Mouse (Mus musculus) C2C12 (cell line): ENCODE measurements around the gene Micall1. TPM values are rescaled to one million over a fixed set of nuclear protein-coding genes. Genes with fewer than 3 reads are reported as not detected.

Source experiments
- H3K27me3 ChIP-seq: one replicate; pipeline ENCODE4 v1.6.1; 2011; ENCODE audit not compliant: control insufficient read depth, insufficient read depth, insufficient read length
- H3K36me3 ChIP-seq: one replicate; pipeline ENCODE4 v1.6.1; 2011; ENCODE audit not compliant: control insufficient read depth, insufficient read depth
- H3K4me3 ChIP-seq: one replicate; pipeline ENCODE4 v1.5.1; 2011; ENCODE audit warnings: mild to moderate bottlenecking, control low read depth; ENCODE audit not compliant: poor library complexity, insufficient read depth, severe bottlenecking
- H3K79me2 ChIP-seq: one replicate; pipeline ENCODE4 v1.6.1; 2011; ENCODE audit not compliant: control insufficient read depth, insufficient read depth
- H3K79me3 ChIP-seq: one replicate; pipeline ENCODE4 v1.6.1; 2011; ENCODE audit warnings: low read depth, control low read depth
- H3ac ChIP-seq: one replicate; pipeline ENCODE3; 2011; ENCODE audit warnings: low read depth; ENCODE audit not compliant: control insufficient read depth, insufficient read length
- CEBPB ChIP-seq: IDR thresholded peaks from one replicate; pipeline ENCODE4 v1.6.1; 2011; ENCODE audit warnings: low read depth, mild to moderate bottlenecking, control low read depth, moderate library complexity
- CTCF ChIP-seq: IDR thresholded peaks from one replicate; pipeline ENCODE4 v1.5.1; 2011; ENCODE audit not compliant: control insufficient read depth, insufficient read depth, insufficient read length
- FOSL1 ChIP-seq: IDR thresholded peaks from one replicate; pipeline ENCODE4 v1.8.0; 2011; ENCODE audit warnings: mild to moderate bottlenecking, low read length; ENCODE audit not compliant: poor library complexity, insufficient read depth, severe bottlenecking
- MAX ChIP-seq: IDR thresholded peaks from one replicate; pipeline ENCODE4 v1.6.1; 2011; ENCODE audit warnings: mild to moderate bottlenecking, control low read depth
- MYOD1 ChIP-seq: IDR thresholded peaks from one replicate; pipeline ENCODE4 v1.6.1; 2011; ENCODE audit warnings: low read depth; ENCODE audit not compliant: control insufficient read depth, insufficient read length
- MYOG ChIP-seq: IDR thresholded peaks from one replicate; pipeline ENCODE4 v1.6.1; 2011; ENCODE audit not compliant: control insufficient read depth, insufficient read length; ENCODE audit errors: extremely low read depth
- USF1 ChIP-seq: IDR thresholded peaks from one replicate; pipeline ENCODE4 v1.6.1; 2011; ENCODE audit warnings: low read depth, mild to moderate bottlenecking, control low read depth, moderate library complexity
- polyA plus RNA-seq: library from polyadenylated mRNA; unstranded; fragments of >200 nt; fragmentation: generic; extraction: Trizol; gene quantifications from one replicate; pipeline ENCODE4 v1.2.1, GENCODE M21; 2012; ENCODE audit warnings: missing spikeins

Micall1 gene
- polyA plus RNA-seq, 1 experiment: 12.7 TPM

DNA sequence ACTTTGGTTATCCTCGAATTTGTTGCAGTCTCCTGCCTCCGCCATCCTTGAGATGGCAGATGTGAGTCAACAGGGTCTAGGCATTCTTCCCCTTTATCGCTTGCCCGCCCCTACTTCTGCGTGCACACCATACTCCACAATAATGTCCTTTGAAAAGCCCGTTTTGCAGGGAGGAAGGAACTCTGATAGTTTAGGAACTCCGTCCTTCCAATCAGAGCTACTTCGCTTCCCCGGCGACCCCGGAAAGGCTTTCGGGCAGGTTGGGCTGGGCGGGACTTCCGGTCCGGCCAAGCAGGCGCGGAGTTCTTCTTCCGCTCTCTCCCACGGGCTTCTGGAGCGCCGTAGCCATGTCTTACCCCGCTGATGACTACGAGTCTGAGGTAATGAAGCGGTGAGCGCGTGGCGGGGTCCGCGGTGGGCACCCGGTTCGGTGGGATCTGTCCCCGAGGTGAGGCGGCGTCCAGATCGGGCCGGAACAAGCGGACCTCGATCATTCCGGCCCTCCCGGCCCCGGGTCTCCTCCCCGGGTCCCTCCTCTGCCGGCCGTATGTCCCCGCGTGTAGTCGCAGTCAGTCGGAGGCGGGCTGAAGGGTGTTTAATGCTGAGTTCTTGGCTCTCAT lies 33.7 kb upstream of the Micall1 start, which contains the start of gene Eif3l:
Eif3l (plus strand) TSS at position 267 of the 620 bp plus-strand sequence.
- peak; percentile 63 for TF ChIP-seq MAX
- no peak for TF ChIP-seq MYOD1

DNA sequence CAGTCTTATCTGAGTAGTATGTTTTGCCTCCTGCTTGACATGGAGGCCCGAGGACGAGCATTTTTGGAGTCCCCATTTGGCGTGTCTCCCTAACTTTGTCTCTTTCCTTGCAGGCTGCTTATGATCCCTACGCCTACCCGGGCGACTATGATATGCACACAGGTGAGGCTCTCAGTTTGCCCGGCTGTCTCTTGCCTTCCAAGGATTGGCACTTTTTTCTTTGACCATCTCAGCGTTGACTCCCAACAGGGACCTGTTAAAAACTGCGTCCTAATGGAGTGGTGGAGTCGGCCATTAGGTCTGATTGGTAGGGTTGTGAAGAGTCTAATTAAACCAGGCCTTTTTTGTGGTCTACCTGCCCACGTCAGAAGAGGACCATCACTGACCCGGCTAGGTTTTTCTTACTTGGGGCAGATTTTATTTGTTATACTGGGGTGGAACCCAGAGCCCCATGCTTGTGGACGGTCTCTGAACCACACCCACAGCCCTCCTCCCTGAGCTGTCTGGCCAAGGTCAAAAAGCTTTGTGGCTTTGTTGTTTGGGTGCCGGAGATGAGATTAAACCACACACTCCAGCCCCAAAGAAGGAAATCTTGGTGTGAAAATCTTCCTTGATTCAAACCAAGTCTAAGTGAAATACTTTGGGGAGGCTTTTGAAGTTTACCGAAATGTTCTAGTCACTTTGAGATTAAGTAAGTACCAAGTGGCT lies 32.9 kb upstream of the Micall1 start:
- Histone ChIP-seq H3K4me3 (peak overlapping the region; percentile 100), H3K27me3 (no peaks in the 10 kb centered on the region), H3K79me2 (peaks cover 55% of the 10 kb centered on the region), H3K36me3 (peaks cover 49% of the 10 kb centered on the region), H3K79me3 (peaks cover 29% of the 10 kb centered on the region), H3ac (peak overlapping the region; percentile 93)
- TF ChIP-seq USF1 (no peak), MYOG (no peak), CEBPB (no peak), MAX (no peak)

More for the DNA sequence above, 33.7 kb upstream of the Micall1 start, which contains the start of gene Eif3l:
- H3K4me3 ChIP-seq: peak within 1 kb of the TSS; percentile 100
- peaks cover 29% of the 10 kb centered on the region for H3K79me3 ChIP-seq
- H3ac ChIP-seq: peak within 1 kb of the TSS; percentile 93
- H3K27me3 ChIP-seq: no peaks in the 10 kb centered on the region
- peaks cover 49% of the 10 kb centered on the region for H3K79me2 ChIP-seq
- H3K36me3 ChIP-seq: peaks cover 41% of the 10 kb centered on the region

DNA sequence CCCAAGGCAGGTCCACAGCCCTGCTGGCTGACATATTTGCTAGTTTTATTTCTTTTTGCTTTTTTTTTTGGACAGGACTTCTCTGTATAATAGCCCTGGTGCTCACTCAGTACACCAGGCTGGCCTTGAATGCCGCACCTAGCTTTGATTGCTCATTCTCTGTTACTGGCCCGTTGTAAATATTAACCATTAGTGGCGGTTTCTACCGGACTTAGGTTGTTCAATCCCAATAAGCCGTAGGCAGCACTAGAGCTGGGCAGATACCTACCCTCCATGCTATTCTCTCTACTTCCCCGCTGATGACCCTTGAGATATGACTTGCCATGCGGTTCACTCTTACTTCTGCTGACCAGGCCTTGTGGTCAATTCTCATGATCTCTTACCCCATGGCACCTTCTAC lies 29.1 kb upstream of the Micall1 start:
- H3ac ChIP-seq: no peak overlapping the region
- no peaks in the 10 kb centered on the region for H3K27me3 ChIP-seq
- no peak overlapping the region for H3K4me3 ChIP-seq
- H3K79me3 ChIP-seq: peaks cover 29% of the 10 kb centered on the region
- H3K36me3 ChIP-seq: peaks cover 84% of the 10 kb centered on the region
- H3K79me2 ChIP-seq: peaks cover 67% of the 10 kb centered on the region
- no peak for TF ChIP-seq CTCF
- TF ChIP-seq MAX: no peak
- TF ChIP-seq FOSL1: no peak
- TF ChIP-seq MYOD1: no peak
- no peak for TF ChIP-seq USF1
- no peak for TF ChIP-seq MYOG
- no peak for TF ChIP-seq CEBPB

DNA sequence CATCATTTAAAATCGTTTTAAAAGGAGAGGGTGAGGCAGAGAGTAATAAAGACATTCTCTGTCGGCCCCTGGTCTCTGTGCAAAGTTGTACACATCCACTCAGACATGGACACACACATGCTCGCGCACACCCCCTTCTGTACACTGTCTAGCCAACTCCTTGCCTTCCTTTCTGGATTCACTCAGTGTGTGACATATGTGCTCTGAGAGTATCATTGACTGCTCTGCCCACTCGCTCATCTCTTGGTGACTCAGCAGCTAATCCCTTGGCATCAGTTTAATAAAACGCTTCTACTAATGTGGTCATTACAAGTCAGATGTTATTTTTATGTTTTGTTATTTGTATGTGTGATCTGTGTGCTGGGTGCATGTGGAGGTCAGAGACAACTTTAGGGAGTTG lies 16.4 kb upstream of the Micall1 start:
- H3K4me3 ChIP-seq: no peak overlapping the region
- H3K79me3 ChIP-seq: peaks cover 11% of the 10 kb centered on the region
- no peaks in the 10 kb centered on the region for H3K27me3 ChIP-seq
- no peak overlapping the region for H3ac ChIP-seq
- H3K79me2 ChIP-seq: peaks cover 44% of the 10 kb centered on the region
- peaks cover 89% of the 10 kb centered on the region for H3K36me3 ChIP-seq
- TF ChIP-seq MAX: no peak
- TF ChIP-seq CEBPB: no peak
- TF ChIP-seq MYOD1: no peak
- TF ChIP-seq CTCF: no peak
- TF ChIP-seq MYOG: no peak
- no peak for TF ChIP-seq USF1
- TF ChIP-seq FOSL1: no peak

DNA sequence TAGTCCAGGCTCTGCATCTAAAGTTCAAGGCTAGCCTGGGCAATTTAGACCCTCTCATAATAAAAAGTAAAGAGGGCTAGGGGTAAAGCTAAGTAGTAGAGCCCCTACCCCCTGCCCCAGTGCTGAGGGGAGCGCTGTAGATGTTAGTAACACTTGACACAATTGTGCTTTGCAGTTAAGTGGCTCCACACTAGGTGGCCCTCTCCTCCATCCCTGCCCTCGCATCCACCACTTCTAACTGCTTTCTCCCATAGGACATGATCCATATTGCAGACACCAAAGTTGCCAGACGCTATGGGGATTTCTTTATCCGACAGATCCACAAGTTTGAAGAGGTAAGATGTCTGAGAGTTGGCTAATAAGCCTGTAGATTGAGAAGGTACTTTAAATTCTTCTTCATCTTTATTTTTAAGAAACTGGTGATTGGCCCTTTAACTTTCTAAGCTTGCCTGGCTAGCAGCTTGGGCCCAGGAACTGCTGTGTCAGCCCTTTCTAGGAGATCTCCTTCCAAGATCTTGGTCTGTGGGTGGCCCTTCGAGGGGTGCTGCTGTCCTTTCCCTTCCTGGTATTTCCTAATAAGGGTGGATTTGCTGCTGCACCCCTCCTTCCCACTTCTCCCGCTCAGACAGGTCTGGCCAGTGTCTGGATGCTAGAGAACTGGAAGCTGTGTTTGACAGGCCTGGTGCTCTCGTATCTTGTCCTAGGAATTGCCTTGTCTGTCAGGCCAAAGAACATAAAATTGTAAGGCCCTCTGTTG lies 15.4 kb upstream of the Micall1 start:
- no peaks in the 10 kb centered on the region for H3K27me3 ChIP-seq
- H3K79me2 ChIP-seq: peaks cover 39% of the 10 kb centered on the region
- H3K4me3 ChIP-seq: no peak overlapping the region
- TF ChIP-seq CTCF (peak; percentile 57), CEBPB (no peak)
- peaks cover 8% of the 10 kb centered on the region for H3K79me3 ChIP-seq
- no peak overlapping the region for H3ac ChIP-seq
- peaks cover 80% of the 10 kb centered on the region for H3K36me3 ChIP-seq

DNA sequence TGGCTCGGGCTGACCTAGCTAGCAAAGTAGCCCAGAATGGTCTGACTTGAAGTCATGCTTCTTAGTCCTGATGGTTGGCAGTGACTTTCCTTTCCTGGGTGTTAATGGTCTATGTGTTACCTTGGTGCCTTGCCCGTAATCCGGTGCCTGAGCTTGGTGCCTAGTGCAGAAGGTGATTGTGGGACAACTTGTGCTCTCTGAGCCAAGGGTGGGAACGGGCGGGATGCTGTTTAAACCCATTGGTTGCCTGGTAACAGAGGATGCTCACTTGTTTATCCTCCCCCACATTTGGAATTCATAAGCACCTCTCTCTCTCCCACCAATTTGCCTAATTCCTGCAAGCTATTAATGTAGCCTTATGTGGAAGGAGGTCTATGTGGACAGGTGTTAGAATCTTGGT lies 13.2 kb upstream of the Micall1 start:
- Histone ChIP-seq H3K4me3 (no peak overlapping the region), H3K79me3 (no peaks in the 10 kb centered on the region), H3K36me3 (peaks cover 58% of the 10 kb centered on the region), H3K79me2 (peaks cover 18% of the 10 kb centered on the region), H3K27me3 (no peaks in the 10 kb centered on the region), H3ac (no peak overlapping the region)
- TF ChIP-seq MYOG (no peak), CEBPB (no peak), MYOD1 (no peak), CTCF (no peak)
